Mouse (Mus musculus): ENCODE measurements at regions not wholly inside any gene's neighbourhood (a gene's known extent, or its start where the extent isn't known, plus 50 kb on each side); places are given as distances from the start of the nearest gene placed in this dataset.
"Not testable (repeated sequence)": the region's sequence is repeated elsewhere in the genome, so short reads cannot be mapped to it uniquely, and the experiment has no call there.

GRCm38 (mm10) chr13:6922357-6922721 is 273.8 kb upstream of the Pfkp start:
- Histone ChIP-seq H3K9ac (ENCODE audit: low read length) (no peak overlapping the region), H3K27me3 (ENCODE audit: control insufficient read depth, insufficient read depth, low read length) (no peaks in the 10 kb centered on the region), H3K36me3 (ENCODE audit: control insufficient read depth, insufficient read depth, low read length) (no peaks in the 10 kb centered on the region), H3K4me2 (ENCODE audit: low read depth, low read length, severe bottlenecking) (no peak overlapping the region), H3K4me1 (replicated peaks; ENCODE audit: control insufficient read depth, insufficient read depth, low read length) (no peaks in the 10 kb centered on the region), H3K27ac (ENCODE audit: low read depth, low read length) (no peak overlapping the region), H3K9me3 (ENCODE audit: control insufficient read depth, low read length) (no peaks in the 10 kb centered on the region), H3K4me3 (ENCODE audit: low read depth, low read length) (no peak overlapping the region)
- no peak for ATAC-seq (replicated peaks; ENCODE audit: low FRiP score)
- WGBS, result 38% methylated on average over 2 of the region's 2 CpGs
- no peak for DNase-seq (ENCODE audit: low spot score)

GRCm38 (mm10) chr13:6921691-6922356 is 273.2 kb upstream of the Pfkp start:
- no peaks in the 10 kb centered on the region for H3K27me3 ChIP-seq (ENCODE audit: control insufficient read depth, insufficient read depth, low read length)
- 70% methylated on average over 6 of the region's 6 CpGs for WGBS

GRCm38 (mm10) chr13:6906000-6906399 is 257.4 kb upstream of the Pfkp start:
- DNase-seq (ENCODE audit: low spot score), result no peak
- no peaks in the 10 kb centered on the region for H3K4me1 ChIP-seq (replicated peaks; ENCODE audit: control insufficient read depth, insufficient read depth, low read length)
- ATAC-seq (replicated peaks; ENCODE audit: low FRiP score), result no peak

More at GRCm38 (mm10) chr13:6921691-6922356, 273.2 kb upstream of the Pfkp start:
- Histone ChIP-seq H3K36me3 (ENCODE audit: control insufficient read depth, insufficient read depth, low read length) (no peaks in the 10 kb centered on the region), H3K27ac (ENCODE audit: low read depth, low read length) (no peak overlapping the region), H3K4me2 (ENCODE audit: low read depth, low read length, severe bottlenecking) (no peak overlapping the region), H3K9me3 (ENCODE audit: control insufficient read depth, low read length) (no peaks in the 10 kb centered on the region), H3K4me3 (ENCODE audit: low read depth, low read length) (no peak overlapping the region), H3K4me1 (replicated peaks; ENCODE audit: control insufficient read depth, insufficient read depth, low read length) (no peaks in the 10 kb centered on the region), H3K9ac (ENCODE audit: low read length) (no peak overlapping the region)
- ATAC-seq (replicated peaks; ENCODE audit: low FRiP score) (no peak), DNase-seq (ENCODE audit: low spot score) (no peak)

GRCm38 (mm10) chr13:6901682-6902081 is 253.1 kb upstream of the Pfkp start:
- H3K9ac ChIP-seq (ENCODE audit: low read length), result no peak overlapping the region
- ATAC-seq (replicated peaks; ENCODE audit: low FRiP score) (no peak), DNase-seq (ENCODE audit: low spot score) (no peak)
- H3K4me3 ChIP-seq (ENCODE audit: low read depth, low read length), result no peak overlapping the region
- no peaks in the 10 kb centered on the region for H3K9me3 ChIP-seq (ENCODE audit: control insufficient read depth, low read length)
- no peaks in the 10 kb centered on the region for H3K36me3 ChIP-seq (ENCODE audit: control insufficient read depth, insufficient read depth, low read length)
- no peak overlapping the region for H3K4me2 ChIP-seq (ENCODE audit: low read depth, low read length, severe bottlenecking)
- no peaks in the 10 kb centered on the region for H3K27me3 ChIP-seq (ENCODE audit: control insufficient read depth, insufficient read depth, low read length)
- 79% methylated on average over 2 of the region's 2 CpGs for WGBS
- no peak overlapping the region for H3K27ac ChIP-seq (ENCODE audit: low read depth, low read length)
- no peaks in the 10 kb centered on the region for H3K4me1 ChIP-seq (replicated peaks; ENCODE audit: control insufficient read depth, insufficient read depth, low read length)

More at GRCm38 (mm10) chr13:6906000-6906399, 257.4 kb upstream of the Pfkp start:
- Histone ChIP-seq H3K27ac (ENCODE audit: low read depth, low read length) (no peak overlapping the region), H3K36me3 (ENCODE audit: control insufficient read depth, insufficient read depth, low read length) (no peaks in the 10 kb centered on the region), H3K4me3 (ENCODE audit: low read depth, low read length) (no peak overlapping the region), H3K9ac (ENCODE audit: low read length) (no peak overlapping the region), H3K4me2 (ENCODE audit: low read depth, low read length, severe bottlenecking) (no peak overlapping the region), H3K27me3 (ENCODE audit: control insufficient read depth, insufficient read depth, low read length) (no peaks in the 10 kb centered on the region), H3K9me3 (ENCODE audit: control insufficient read depth, low read length) (no peaks in the 10 kb centered on the region)

- DNase-seq (ENCODE audit: low spot score) (no peak), ATAC-seq (replicated peaks; ENCODE audit: low FRiP score) (no peak)
- WGBS, result 83% methylated on average over 1 of the region's 1 CpGs
- Histone ChIP-seq H3K9me3 (ENCODE audit: control insufficient read depth, low read length) (no peaks in the 10 kb centered on the region), H3K4me3 (ENCODE audit: low read depth, low read length) (no peak overlapping the region), H3K9ac (ENCODE audit: low read length) (no peak overlapping the region), H3K4me1 (replicated peaks; ENCODE audit: control insufficient read depth, insufficient read depth, low read length) (no peaks in the 10 kb centered on the region), H3K27ac (ENCODE audit: low read depth, low read length) (no peak overlapping the region), H3K36me3 (ENCODE audit: control insufficient read depth, insufficient read depth, low read length) (no peaks in the 10 kb centered on the region), H3K4me2 (ENCODE audit: low read depth, low read length, severe bottlenecking) (no peak overlapping the region), H3K27me3 (ENCODE audit: control insufficient read depth, insufficient read depth, low read length) (no peaks in the 10 kb centered on the region)
Measured at GRCm38 (mm10) chr13:6897666-6898065, 249.1 kb upstream of the Pfkp start.

- no peak overlapping the region for H3K27ac ChIP-seq (ENCODE audit: low read depth, low read length)
- no peaks in the 10 kb centered on the region for H3K27me3 ChIP-seq (ENCODE audit: control insufficient read depth, insufficient read depth, low read length)
- ATAC-seq (replicated peaks; ENCODE audit: low FRiP score) (no peak; the same call in 1 of the 2 replicates), DNase-seq (ENCODE audit: low spot score) (no peak)
- WGBS, result 20% methylated on average over 5 of the region's 5 CpGs
- no peaks in the 10 kb centered on the region for H3K36me3 ChIP-seq (ENCODE audit: control insufficient read depth, insufficient read depth, low read length)
- H3K9me3 ChIP-seq (ENCODE audit: control insufficient read depth, low read length), result no peaks in the 10 kb centered on the region
- no peak overlapping the region for H3K4me3 ChIP-seq (ENCODE audit: low read depth, low read length)
- no peak overlapping the region for H3K4me2 ChIP-seq (ENCODE audit: low read depth, low read length, severe bottlenecking)
- no peak overlapping the region for H3K9ac ChIP-seq (ENCODE audit: low read length)
- no peaks in the 10 kb centered on the region for H3K4me1 ChIP-seq (replicated peaks; ENCODE audit: control insufficient read depth, insufficient read depth, low read length)
Measured at GRCm38 (mm10) chr13:6891458-6892076, 243.0 kb upstream of the Pfkp start.

GRCm38 (mm10) chr13:6889446-6889845 is 240.9 kb upstream of the Pfkp start:
- H3K4me2 ChIP-seq (ENCODE audit: low read depth, low read length, severe bottlenecking); H3K36me3 ChIP-seq (ENCODE audit: control insufficient read depth, insufficient read depth, low read length); H3K27me3 ChIP-seq (ENCODE audit: control insufficient read depth, insufficient read depth, low read length); DNase-seq (ENCODE audit: low spot score); H3K4me1 ChIP-seq (replicated peaks; ENCODE audit: control insufficient read depth, insufficient read depth, low read length); ATAC-seq (replicated peaks; ENCODE audit: low FRiP score); H3K27ac ChIP-seq (ENCODE audit: low read depth, low read length); H3K4me3 ChIP-seq (ENCODE audit: low read depth, low read length); H3K9ac ChIP-seq (ENCODE audit: low read length); H3K9me3 ChIP-seq (ENCODE audit: control insufficient read depth, low read length): not testable (repeated sequence)
- WGBS, result 88% methylated on average over 9 of the region's 9 CpGs

GRCm38 (mm10) chr13:6888381-6888780 is 239.8 kb upstream of the Pfkp start:
- no peaks in the 10 kb centered on the region for H3K9me3 ChIP-seq (ENCODE audit: control insufficient read depth, low read length)
- no peaks in the 10 kb centered on the region for H3K36me3 ChIP-seq (ENCODE audit: control insufficient read depth, insufficient read depth, low read length)
- H3K27ac ChIP-seq (ENCODE audit: low read depth, low read length), result no peak overlapping the region
- ATAC-seq (replicated peaks; ENCODE audit: low FRiP score), result no peak
- no peaks in the 10 kb centered on the region for H3K4me1 ChIP-seq (replicated peaks; ENCODE audit: control insufficient read depth, insufficient read depth, low read length)
- H3K9ac ChIP-seq (ENCODE audit: low read length), result no peak overlapping the region
- no peak for DNase-seq (ENCODE audit: low spot score)
- no peak overlapping the region for H3K4me2 ChIP-seq (ENCODE audit: low read depth, low read length, severe bottlenecking)
- H3K4me3 ChIP-seq (ENCODE audit: low read depth, low read length), result no peak overlapping the region
- 94% methylated on average over 1 of the region's 1 CpGs for WGBS
- H3K27me3 ChIP-seq (ENCODE audit: control insufficient read depth, insufficient read depth, low read length), result no peaks in the 10 kb centered on the region
